Mouse (Mus musculus): ENCODE measurements around the gene Cct6b. TPM values are rescaled to one million over a fixed set of nuclear protein-coding genes. Genes with fewer than 3 reads are reported as not detected.

The Cct6b gene
- polyA plus RNA-seq, 1 experiment from 2014 or later: 0.30 TPM

DNA sequence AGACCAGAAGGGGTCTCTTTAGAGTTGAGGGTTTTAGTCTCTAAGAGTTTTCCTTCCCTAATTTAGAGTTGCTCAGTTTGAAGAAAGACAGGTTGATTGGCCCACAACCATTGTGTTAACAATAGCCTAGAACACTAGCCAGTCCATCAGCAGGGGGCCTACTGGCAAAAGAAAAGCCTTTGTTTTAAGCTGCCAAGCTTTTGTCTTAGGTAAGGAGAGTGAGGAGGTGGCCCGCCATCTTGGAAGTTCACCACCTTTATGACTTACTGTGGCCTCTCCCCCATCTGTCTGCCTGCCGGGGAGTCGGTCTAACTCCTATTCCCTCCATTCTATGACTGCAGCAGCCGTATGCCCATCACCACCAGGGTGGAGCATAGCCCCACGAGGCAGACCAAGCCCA, 73.6 kb downstream of the Cct6b start:
- Histone ChIP-seq H3K27me3 (ENCODE audit: control insufficient read depth, insufficient read depth, low read depth, low read length) (no peaks in the 10 kb centered on the region), H3K36me3 (ENCODE audit: control insufficient read depth, insufficient read depth) (no peaks in the 10 kb centered on the region)

GRCm38 (mm10) chr11:82687668-82688067, 76.5 kb downstream of the Cct6b start:
- no peak for ATAC-seq (ENCODE audit: low read depth)
- no peak overlapping the region for H3K4me3 ChIP-seq (ENCODE audit: low read depth, low read length)
- H3K9ac ChIP-seq (ENCODE audit: low read depth, low read length): no peak overlapping the region
- H3K4me2 ChIP-seq (ENCODE audit: low read depth, low read length): no peak overlapping the region
- no peaks in the 10 kb centered on the region for H3K9me3 ChIP-seq (replicated peaks; ENCODE audit: control insufficient read depth, low read length)
- H3K27me3 ChIP-seq (ENCODE audit: control insufficient read depth, insufficient read depth, low read depth, low read length): no peaks in the 10 kb centered on the region
- H3K27ac ChIP-seq (ENCODE audit: low read length): no peak overlapping the region
- no peaks in the 10 kb centered on the region for H3K4me1 ChIP-seq (ENCODE audit: control insufficient read depth, low read depth, low read length)
- H3K36me3 ChIP-seq (ENCODE audit: control insufficient read depth, insufficient read depth): no peaks in the 10 kb centered on the region

More for the DNA sequence above, 73.6 kb downstream of the Cct6b start:
- ATAC-seq (ENCODE audit: low read depth): no peak
- no peaks in the 10 kb centered on the region for H3K4me1 ChIP-seq (ENCODE audit: control insufficient read depth, low read depth, low read length)
- no peak overlapping the region for H3K9ac ChIP-seq (ENCODE audit: low read depth, low read length)
- H3K27ac ChIP-seq (ENCODE audit: low read length): no peak overlapping the region
- H3K4me2 ChIP-seq (ENCODE audit: low read depth, low read length): no peak overlapping the region
- 51% methylated on average over 5 of the region's 5 CpGs for WGBS (ENCODE audit: insufficient replicate concordance)
- H3K4me3 ChIP-seq (ENCODE audit: low read depth, low read length): no peak overlapping the region
- no peaks in the 10 kb centered on the region for H3K9me3 ChIP-seq (replicated peaks; ENCODE audit: control insufficient read depth, low read length)

DNA sequence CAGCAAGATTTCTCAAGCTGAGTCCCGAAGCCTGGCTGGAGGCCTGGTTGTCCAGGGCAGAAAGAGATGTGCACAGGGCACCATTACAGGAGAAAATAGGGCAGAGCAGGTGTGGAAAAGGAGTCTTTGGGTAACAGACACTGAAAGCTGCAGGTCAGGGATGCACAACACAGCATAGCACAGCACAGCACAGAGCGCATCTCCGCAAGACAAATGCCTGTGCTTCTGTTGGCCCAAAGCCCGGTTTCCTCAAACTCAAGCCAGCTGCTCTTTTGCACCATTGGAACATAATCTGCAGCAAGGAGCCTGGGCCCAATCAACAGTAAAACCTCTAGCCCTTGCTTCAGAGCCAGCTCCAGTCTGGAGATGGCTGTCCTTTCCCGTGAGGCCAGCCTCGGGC, 79.4 kb downstream of the Cct6b start:
- ATAC-seq (ENCODE audit: low read depth): no peak
- H3K4me3 ChIP-seq (ENCODE audit: low read depth, low read length): no peak overlapping the region
- no peaks in the 10 kb centered on the region for H3K9me3 ChIP-seq (replicated peaks; ENCODE audit: control insufficient read depth, low read length)
- H3K4me1 ChIP-seq (ENCODE audit: control insufficient read depth, low read depth, low read length): no peaks in the 10 kb centered on the region
- no peak overlapping the region for H3K27ac ChIP-seq (ENCODE audit: low read length)
- H3K36me3 ChIP-seq (ENCODE audit: control insufficient read depth, insufficient read depth): no peaks in the 10 kb centered on the region
- H3K9ac ChIP-seq (ENCODE audit: low read depth, low read length): no peak overlapping the region
- WGBS (ENCODE audit: insufficient replicate concordance): 74% methylated on average over 6 of the region's 6 CpGs
- no peaks in the 10 kb centered on the region for H3K27me3 ChIP-seq (ENCODE audit: control insufficient read depth, insufficient read depth, low read depth, low read length)
- H3K4me2 ChIP-seq (ENCODE audit: low read depth, low read length): no peak overlapping the region

- no peak overlapping the region for H3K4me2 ChIP-seq (ENCODE audit: low read depth, low read length)
- no peaks in the 10 kb centered on the region for H3K4me1 ChIP-seq (ENCODE audit: control insufficient read depth, low read depth, low read length)
- H3K9ac ChIP-seq (ENCODE audit: low read depth, low read length): no peak overlapping the region
- no peak for ATAC-seq (ENCODE audit: low read depth)
- no peaks in the 10 kb centered on the region for H3K27me3 ChIP-seq (ENCODE audit: control insufficient read depth, insufficient read depth, low read depth, low read length)
- H3K27ac ChIP-seq (ENCODE audit: low read length): no peak overlapping the region
- H3K4me3 ChIP-seq (ENCODE audit: low read depth, low read length): no peak overlapping the region
- no peaks in the 10 kb centered on the region for H3K36me3 ChIP-seq (ENCODE audit: control insufficient read depth, insufficient read depth)
- 39% methylated on average over 12 of the region's 12 CpGs for WGBS (ENCODE audit: insufficient replicate concordance)
- no peaks in the 10 kb centered on the region for H3K9me3 ChIP-seq (replicated peaks; ENCODE audit: control insufficient read depth, low read length)
These were observed 80.2 kb downstream of the Cct6b start for GRCm38 (mm10) chr11:82683765-82684505.

DNA sequence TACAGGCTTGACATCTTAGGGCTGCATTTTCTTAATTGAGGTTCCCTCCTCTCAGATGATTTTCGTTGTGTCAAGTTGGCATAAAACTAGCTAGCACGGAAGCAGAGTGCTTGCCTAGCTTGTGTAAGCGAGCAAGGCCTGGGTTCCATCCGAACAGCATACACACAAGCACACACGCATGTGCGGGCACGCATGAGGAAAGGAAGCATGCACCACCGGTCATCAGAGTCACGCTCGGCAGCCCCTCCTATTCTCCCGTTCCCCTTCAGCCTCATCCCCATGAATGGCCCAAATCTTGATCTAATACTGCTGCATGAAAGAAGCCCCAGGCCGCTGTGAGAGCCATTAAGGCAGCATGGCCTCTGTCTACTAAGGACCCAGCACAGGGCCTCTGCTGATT, 85.6 kb downstream of the Cct6b start:
- Histone ChIP-seq H3K4me2 (ENCODE audit: low read depth, low read length) (no peak overlapping the region), H3K4me3 (ENCODE audit: low read depth, low read length) (no peak overlapping the region), H3K9ac (ENCODE audit: low read depth, low read length) (no peak overlapping the region), H3K36me3 (ENCODE audit: control insufficient read depth, insufficient read depth) (no peaks in the 10 kb centered on the region), H3K27me3 (ENCODE audit: control insufficient read depth, insufficient read depth, low read depth, low read length) (no peaks in the 10 kb centered on the region), H3K4me1 (ENCODE audit: control insufficient read depth, low read depth, low read length) (no peaks in the 10 kb centered on the region), H3K27ac (ENCODE audit: low read length) (no peak overlapping the region), H3K9me3 (replicated peaks; ENCODE audit: control insufficient read depth, low read length) (no peaks in the 10 kb centered on the region)
- 72% methylated on average over 12 of the region's 12 CpGs for WGBS (ENCODE audit: insufficient replicate concordance)
- no peak for ATAC-seq (ENCODE audit: low read depth)

Other genes starting within 250 kb of the Cct6b start
- 16.7 and 16.9 TPM in 2 replicates for gene Zfp830, start within 50 bp of the Cct6b start, polyA plus RNA-seq (2015; fragmentation: Nextera tagmentation; extraction: Ambion mirVana)
- gene Lig3, start 16.8 kb upstream of the Cct6b start, polyA plus RNA-seq (2015; fragmentation: Nextera tagmentation; extraction: Ambion mirVana): 7.9 and 8.4 TPM in 2 replicates
- 25.8 and 26.4 TPM in 2 replicates for gene Rffl, start 106.9 kb upstream of the Cct6b start, polyA plus RNA-seq (2015; fragmentation: Nextera tagmentation; extraction: Ambion mirVana)
- 4.1 and 4.7 TPM in 2 replicates for gene Rad51d, start 126.3 kb upstream of the Cct6b start, polyA plus RNA-seq (2015; fragmentation: Nextera tagmentation; extraction: Ambion mirVana)
- gene Fndc8, start 127.8 kb upstream of the Cct6b start, polyA plus RNA-seq (2015; fragmentation: Nextera tagmentation; extraction: Ambion mirVana): 0.09 and 0.12 TPM in 2 replicates
- gene Nle1, start 144.1 kb upstream of the Cct6b start, polyA plus RNA-seq (2015; fragmentation: Nextera tagmentation; extraction: Ambion mirVana): 9.1 and 10.7 TPM in 2 replicates
- gene Unc45b, start 146.2 kb upstream of the Cct6b start, polyA plus RNA-seq (2015; fragmentation: Nextera tagmentation; extraction: Ambion mirVana): 1.4 and 2.4 TPM in 2 replicates
- 1.6 TPM in 2 replicates for gene Slfn5, start 187.0 kb upstream of the Cct6b start, polyA plus RNA-seq (2015; fragmentation: Nextera tagmentation; extraction: Ambion mirVana)
- 4.5 and 5.6 TPM in 2 replicates for gene Slfn9, start 227.5 kb upstream of the Cct6b start, polyA plus RNA-seq (2015; fragmentation: Nextera tagmentation; extraction: Ambion mirVana)